Mouse (Mus musculus) A20 (cell line): ENCODE measurements around the gene Lrit2.

ENCODE experiments used
- DNase-seq: peaks from one replicate; pipeline ENCODE4 v3.0.0-alpha.2; 2011; ENCODE audit warnings: low read depth, low spot score

Gene Lrit2

DNA sequence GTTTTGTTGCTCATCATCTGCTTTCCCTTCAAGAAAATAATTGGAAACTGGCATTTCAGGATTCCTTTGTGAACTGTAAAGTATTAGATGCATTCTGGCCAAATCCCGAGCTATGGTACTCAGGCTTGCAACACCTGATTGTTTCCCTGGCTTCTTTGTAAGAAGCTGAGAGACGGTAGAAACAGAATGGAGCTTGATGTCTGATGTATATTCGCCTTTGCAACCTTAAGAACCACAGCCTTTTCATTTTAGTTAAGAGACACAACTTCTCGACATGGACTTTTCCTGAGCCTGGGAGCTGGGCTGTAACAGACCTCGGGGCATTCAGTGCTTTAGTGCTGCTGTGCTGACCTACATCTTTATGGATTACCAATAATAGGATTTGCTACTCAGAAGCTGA is at the start of gene Lrit2:
Lrit2 (plus strand) TSS at position 301 of the 400 bp plus-strand sequence.
- DNase-seq: no peak

DNA sequence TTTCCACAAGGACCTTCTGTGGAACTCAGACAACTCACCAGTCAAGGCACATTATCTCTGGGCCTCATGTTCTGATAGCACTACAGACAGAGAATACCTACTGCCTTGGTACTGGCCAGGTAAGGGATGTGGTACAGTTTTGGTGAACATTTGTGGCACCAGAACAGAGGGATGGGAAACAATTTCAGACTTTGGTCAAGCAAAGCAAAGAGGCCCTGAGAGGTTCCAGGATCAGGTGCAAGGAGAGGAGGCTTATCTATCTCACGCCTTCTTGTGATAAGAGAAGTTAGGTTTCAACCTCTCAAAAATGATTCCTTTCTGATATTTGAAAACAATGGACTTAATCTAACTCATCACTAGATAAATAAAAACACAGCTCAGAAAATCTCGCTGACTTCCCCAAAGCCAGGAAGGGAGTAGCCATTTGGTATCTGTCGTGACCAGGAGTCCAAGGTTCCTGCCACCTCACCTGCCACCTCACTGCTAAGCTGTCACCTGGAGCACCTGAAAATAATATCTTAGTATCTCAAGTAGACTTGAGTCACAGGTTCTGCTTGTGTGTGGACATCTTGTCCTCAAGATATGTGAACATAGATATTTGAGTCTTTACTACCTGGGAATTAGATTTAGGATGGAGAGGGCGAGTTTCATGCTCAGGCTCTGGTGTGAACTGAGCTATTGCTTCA is 40.3 kb upstream of the Lrit2 start:
- no peak for DNase-seq

DNA sequence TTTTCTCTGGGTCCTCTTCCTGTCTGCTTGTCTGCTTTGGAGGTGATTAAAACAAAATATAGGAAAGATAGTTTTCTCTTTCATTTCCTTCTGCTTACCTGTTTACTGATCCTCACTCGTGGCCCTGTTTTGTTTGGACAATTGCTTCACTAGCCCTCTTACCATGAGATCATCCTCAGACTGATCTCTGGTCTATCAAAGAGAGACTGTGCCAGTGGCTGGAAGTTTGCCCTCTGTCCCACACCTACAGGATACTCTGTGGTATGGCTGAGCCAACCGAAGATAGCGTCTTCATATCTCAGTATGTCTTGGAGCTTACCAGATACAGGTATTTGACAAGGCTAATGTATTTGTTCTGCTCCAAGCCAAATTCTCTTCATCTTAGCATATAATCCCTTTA is 39.8 kb upstream of the Lrit2 start:
- DNase-seq: no peak

DNA sequence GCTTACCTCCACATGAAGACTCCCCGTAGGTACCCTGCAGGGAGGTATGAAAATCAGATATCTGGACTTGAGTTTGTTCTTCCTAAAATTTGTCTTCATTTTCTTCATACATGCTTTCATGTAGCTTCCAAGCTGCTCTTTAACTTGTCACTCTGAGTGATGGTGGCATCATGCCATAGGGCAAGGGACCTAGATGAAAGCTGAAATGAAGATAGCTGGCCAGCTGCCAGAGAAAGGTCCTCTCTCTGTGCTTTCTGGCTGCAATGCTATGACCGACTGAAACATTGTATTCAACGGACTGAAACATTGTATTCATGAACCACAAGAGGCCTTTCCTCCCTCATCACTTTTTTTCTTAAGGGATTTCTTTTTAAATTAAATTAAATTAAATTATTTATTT is 39.2 kb upstream of the Lrit2 start:
- DNase-seq: no peak

DNA sequence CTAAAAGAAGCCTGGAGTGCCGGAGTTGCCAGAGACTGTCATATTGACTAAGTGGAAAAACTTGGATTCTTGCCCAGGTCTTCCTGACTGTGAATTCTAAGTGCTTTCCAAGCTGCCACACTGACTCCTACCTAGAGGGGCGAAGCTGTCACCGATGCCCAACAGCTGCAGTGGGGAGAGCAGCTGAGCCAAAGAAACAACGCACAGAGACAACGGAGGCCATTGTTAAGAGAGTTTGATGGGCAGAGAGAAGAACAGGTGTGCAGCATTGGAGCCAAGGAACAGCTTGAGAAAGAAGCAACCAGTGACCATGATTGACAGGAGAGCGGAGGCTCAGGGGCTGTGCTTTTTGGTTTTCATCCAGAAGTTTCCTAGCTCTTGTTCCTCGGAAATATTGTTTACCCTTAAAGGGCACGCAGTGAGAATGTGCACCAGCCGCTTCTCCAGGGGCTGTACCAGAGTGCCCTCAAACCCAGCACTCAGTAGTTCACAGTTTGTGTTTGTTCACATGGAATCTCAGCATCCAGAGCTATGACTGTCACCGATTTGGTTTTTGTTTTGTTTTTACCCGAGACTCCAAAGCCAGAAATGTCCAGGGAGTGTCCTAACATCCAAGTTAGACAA is 35.1 kb upstream of the Lrit2 start:
- DNase-seq: no peak

DNA sequence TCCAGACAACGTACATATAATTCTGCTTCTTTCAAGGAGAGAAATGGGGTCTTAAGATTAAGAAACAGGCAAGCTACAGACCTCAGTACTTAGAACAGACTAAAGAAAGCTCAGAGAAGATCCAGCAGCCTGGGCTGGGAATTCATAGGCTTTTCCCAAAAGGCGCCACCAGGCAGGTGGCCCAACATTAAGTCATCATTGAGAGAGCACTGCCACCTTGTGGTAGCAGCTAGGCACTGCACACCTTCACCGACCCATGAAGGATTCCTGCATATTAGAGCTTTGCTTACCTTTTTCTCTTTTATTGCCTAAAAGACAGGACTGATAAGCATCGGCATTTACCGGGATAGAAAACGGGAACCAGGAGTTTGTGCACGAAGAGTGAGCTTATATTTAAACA is 34.5 kb upstream of the Lrit2 start:
- peak; percentile 55 for DNase-seq

DNA sequence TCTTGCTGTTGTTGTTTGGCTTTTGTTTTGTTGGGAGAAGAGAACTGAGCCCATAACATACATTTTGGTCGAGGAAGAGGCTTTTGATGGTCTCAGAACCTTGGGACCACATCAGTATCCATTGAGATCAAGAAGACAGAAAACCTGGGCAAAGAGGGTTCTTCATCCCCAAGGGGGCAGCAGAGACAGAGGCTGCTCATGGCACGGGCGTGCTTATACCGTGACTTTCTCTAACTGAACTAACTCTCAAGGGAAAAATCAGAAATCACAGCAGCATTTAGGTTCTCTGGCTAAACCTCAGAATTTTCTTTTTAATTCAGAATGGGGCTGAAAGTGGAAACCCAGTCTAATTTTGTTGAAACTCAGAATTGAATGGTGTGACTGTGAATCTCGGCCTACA is 33.3 kb upstream of the Lrit2 start:
- DNase-seq: peak; percentile 18

DNA sequence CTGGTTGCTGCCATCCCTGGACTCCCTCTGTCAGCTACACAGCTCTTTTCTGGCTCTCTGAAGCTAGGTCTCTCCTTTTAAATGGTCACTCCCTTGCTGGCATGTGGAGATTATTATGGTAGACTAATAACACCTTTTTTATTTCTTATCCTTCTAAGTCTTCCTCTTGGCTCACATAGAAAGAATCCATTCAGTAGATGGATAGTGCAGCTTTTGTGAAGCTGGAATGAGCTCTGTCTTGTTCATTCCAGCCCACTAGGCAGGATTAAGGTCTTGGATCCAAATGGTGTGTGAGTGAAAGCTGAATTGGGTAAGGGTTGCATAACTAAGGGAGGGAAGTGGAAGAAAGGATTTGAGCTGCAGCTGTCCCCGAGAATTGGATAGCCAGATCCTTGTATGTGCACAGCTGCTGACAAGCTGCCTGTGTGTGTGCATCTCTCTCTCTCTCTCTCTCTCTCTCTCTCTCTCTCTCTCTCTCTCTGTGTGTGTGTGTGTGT is 18.8 kb upstream of the Lrit2 start, which contains the start of gene Rgr:
Rgr (minus strand) TSS at position 51 of the 497 bp plus-strand sequence.
- DNase-seq: no peak

DNA sequence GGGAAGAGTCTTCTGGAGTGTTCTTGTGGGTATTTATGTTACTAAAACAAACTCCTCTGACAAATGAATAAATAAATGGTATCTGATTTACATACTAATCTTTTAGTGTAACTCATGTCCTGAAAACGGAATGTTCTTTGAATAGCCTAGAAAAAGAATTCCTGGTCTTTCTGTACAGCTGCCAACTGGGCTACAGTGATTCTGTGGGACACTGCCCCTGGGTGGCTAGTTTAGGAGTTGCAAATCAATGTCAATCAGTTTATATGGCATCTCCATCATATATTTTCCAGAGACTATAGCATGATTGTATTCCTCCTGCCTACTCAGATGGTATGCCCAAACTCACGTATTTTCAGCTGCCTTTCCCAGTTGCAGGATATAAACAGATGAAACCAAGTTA is 2.9 kb upstream of the Lrit2 start:
- DNase-seq: no peak

DNA sequence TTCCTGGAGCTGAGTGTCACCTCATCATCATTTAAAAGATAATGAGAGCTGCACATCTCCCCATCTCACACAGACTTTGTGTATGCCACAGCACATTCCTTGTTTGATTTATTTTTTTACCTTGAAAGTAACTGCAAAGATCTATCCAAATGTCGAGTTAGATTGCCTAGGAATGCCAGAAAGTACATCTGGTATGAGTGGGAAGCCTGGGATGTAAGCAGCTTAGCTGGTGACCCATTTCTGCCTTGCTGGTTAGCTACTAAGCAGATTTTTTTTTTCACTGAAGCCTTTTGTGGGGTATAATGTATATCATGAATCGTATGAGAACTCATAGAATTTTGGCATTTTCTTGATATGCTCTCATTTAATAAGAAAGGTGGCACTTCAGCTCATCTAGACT is 1.1 kb upstream of the Lrit2 start:
- DNase-seq: no peak

DNA sequence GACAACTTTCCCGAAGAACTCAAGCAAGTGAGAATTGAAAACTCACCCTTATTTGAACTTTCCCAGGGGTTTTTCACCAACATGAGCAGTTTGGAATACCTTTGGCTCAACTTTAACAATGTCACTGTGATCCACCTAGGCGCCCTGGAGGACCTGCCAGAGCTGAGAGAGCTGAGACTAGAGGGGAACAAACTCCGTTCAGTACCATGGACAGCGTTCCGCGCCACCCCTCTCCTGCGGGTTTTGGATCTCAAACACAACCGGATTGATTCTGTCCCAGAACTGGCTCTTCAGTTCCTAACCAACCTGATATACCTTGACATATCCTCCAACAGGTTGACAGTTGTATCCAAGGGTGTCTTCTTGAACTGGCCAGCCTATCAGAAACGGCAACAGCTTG is 787 bp downstream of the Lrit2 start:
- peak; percentile 6 for DNase-seq

DNA sequence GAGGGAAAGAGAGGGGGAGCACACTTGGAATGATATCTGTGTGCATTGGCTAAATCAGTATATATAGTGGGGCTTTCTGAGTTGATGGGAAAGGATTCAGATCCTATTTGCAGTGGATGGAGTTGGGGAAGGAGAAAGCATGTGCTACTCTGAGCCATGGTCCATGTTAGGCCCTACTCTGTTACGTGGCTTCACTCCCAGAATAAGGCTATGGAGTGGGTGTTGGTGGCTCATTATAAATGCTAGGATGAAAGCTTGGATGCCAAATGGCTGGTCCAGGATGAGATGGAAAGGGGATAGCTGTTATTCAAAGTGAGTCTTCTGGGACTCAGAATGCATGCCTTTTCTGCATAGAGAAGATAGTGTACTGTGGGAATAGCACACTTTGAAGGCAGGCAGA is 13.0 kb downstream of the Lrit2 start:
- no peak for DNase-seq

DNA sequence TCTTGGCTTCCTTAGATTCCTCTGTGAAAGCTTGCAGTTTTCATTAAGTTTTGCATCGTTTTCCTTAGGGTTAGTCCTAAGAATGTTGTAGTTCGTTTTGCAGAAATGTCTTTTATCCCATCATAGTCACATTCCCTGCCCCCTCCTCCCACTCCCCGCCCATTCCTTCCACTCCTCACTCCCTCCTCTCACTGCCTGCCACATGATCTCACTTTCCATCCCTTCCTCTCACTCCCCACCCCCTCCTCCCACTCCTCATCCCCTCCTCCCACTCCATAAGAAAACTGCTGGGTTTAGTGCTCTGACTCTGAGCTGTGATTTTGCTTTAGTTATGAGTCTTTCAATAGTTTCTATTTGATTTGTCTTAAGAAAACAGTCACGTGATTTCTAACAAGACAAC is 16.0 kb downstream of the Lrit2 start:
- no peak for DNase-seq

DNA sequence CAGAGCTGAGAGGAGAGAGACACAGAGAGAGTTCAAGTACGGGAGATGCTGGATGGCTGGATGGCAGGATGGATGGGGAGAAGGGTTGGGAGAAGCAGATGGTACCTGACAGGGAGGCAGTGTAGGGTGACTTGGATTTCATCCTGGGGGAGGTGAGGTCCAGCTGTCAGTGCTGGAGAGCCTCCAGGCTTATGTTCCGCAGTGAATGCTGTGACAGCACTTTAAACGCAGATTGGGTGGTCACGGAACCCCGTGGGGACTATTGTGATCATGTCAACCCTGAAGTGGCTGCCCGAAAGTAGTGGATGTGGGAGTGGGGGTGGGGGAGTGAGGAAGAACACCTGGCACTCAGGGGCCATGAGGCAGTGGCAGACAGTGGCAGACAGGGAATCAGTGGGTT is 26.7 kb downstream of the Lrit2 start:
- no peak for DNase-seq

DNA sequence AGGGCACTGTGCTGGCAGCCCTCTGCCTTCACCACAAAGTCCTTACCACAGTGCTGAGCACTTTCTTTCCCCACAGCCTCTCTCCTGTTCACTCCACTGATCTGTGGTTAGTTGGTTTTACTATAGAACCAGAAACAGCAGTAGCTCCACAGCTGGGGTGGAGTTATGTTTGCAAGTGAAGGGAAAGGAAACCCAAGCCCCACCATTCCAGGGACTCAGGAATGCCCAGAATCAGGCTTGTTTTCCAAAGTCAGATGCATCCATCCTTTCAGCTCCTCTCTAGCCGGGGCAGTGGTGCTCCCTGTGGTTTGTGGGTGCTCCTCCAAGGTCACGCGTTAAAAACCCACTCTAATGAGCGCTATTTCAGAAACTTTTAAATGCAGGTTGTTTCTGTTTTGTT is 27.8 kb downstream of the Lrit2 start:
- DNase-seq: no peak

DNA sequence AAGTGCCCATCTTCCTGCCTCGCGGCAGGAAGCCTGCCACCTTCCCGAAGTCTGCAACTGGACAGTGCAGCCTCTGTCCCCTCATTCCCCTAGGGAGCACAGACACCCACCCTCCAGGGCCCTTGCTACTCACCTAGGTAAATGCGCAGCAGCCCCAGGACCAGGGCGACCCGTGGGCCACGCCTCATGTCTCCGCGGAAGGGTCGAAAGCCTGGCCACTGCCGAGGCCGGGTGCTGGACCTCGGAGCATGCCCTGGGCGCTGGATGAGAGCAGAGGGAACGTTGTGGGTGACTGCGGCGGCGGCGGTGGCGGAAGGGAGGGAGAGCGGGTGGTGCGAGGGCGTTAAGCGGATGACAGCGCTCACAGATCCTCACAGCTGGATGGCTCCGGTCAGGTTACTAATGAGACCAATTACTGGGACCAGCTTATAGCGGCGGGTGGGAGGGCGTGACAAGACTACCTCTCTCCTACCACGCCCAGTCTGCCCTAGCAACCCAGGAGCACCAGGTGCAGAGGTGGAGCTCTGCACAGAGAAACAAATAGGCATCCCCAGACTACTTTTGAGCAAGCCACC is 30.3 kb downstream of the Lrit2 start, which contains the start of gene Cdhr1:
Cdhr1 (minus strand) TSS at position 392 of the 575 bp plus-strand sequence.
- DNase-seq: no peak

DNA sequence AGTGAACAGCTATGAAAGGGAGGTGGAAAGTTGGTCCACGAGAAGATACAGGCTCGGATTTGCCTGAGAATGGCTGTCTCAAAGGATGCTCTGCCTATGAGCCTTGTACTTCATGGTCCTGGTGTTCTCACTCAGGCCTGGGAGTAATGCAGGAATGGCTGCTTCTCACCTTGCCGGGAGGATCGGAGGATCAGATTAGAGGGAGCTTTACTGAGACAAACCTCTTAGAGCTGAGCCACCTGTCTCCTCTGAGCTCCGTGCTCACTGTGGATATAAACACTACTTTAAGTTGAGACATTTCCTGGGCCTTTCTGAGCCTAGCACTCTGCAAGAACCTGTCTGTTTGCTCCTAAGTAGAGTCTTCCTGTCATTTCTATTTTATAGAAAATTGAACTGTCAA is 33.8 kb downstream of the Lrit2 start:
- no peak for DNase-seq

DNA sequence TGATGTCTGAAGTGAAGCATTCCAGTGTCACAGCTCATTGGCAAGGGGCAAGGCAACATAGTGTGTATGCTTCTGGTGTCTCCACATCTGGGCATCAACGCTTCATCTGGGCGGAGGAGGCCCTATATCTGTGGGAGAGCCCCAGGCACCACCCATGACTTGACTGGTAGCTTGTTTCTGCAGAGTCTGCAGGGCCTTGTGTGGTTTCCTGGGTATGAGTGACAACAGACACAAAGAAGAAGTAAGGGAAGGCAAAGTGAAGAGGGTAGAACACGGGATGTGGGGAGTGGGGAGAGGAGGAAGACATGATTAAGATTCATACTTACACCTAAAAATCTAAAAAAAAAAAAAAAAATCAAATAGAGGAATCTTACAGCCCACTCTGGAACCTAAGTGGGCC is 34.8 kb downstream of the Lrit2 start:
- DNase-seq: no peak

DNA sequence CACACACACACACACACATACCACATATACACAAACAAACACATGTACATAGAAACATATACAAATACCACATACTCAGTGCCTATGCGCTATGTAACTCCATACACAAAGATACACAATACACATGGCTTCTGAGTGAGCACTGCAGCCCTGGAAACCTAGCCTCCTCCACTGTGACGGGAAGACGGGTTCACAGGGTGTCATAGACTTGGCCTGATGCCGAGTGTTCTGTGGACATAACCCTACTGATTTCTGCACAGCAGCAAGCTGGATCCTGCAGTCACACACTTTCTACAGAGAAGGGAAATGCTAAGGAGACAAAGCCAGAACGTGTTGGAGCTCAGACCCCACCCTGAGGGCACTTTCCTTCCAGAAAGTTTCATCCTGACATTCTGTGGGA is 37.0 kb downstream of the Lrit2 start:
- DNase-seq: no peak

DNA sequence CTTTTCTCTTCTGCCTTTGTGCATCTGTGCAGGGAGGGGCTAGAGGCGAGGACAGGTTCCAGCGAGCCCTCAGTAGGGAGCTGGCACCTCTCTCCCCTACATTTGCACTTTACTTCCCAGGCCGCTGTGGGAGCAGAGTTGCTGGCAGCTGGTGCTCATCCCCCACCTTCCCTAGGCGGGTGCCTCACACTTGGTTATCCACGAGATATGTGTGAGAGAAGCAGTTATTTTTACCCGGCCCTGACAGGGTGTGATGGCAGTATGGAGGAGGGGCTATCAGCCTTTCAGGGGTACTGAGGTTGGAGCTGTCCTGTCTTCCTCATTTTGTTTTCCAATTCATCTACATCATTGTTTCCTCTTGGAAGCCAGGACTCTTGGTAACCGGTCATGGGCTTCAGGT is 38.1 kb downstream of the Lrit2 start:
- no peak for DNase-seq

DNA sequence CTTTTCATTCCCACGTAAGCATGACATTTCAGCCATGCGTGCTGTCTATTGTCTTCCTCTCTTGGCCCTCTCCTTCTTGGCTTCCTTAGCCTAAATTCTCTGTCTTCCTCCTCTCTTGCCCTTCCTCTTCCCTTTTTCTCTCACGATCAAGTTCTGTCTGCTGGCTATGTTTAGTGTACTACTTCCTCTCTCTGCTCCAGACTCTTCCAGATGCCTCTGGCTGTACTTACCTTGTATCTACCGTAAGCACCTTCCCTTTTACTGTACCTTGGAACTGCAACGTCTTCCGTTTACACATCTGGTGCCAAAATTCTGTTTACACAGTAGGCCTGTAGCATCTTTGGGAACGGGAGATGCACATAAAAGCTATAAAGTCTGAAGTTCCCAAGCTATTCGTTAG is 41.7 kb downstream of the Lrit2 start:
- DNase-seq: no peak

DNA sequence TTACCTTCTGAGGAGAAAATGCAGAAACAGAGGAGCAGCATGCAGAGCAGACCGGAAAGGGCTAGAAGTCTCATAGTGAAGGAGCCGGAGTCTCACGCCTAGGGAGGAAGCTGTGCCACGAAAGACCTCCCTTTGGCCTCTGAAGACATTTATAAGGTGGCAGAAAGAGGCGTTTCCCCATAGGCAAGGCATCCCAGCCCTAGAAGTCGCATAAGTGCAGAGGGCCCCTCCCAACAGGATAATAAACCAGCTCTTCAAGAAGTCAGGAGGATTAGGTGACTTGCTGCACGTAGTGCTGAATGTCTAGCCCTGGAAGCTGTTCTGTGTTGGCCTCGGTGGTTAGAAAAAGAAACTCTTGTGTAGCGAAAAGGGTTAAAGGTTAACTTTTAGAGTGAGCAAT is 42.2 kb downstream of the Lrit2 start:
- DNase-seq: no peak

DNA sequence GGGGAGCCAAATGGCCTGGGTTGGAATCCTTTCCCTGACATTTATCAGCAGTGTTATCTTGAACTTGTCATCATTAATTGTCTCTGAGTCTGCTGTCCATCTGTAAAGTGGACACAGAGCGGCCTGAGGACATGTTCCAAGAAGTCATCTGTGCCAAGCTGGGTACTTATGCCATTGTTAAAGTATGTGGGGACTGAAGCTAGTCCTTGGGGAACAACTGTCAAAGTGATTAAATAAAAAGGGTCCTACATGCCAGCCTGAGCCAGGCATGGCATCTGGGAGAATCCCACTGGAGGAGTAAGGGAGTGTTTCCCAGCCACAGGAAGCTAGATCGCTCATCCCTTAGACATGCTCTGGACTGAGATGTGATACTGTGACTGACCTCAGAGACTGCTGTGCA is 42.7 kb downstream of the Lrit2 start:
- DNase-seq: no peak
